Mouse (Mus musculus) ES-E14 (cell line): ENCODE data around the gene Cgn.

ENCODE experiments used
- CHD2 ChIP-seq: IDR thresholded peaks from 2 replicates; pipeline ENCODE4 v1.6.1; 2014; ENCODE audit warnings: mild to moderate bottlenecking, low read depth, low read length, inconsistent platforms
- HCFC1 ChIP-seq: IDR thresholded peaks from 2 replicates; pipeline ENCODE4 v1.6.1; 2012; ENCODE audit warnings: low read length, inconsistent platforms, borderline replicate concordance; ENCODE audit not compliant: insufficient read depth
- MAFK ChIP-seq: IDR thresholded peaks from 2 replicates; pipeline ENCODE4 v1.6.1; 2014; ENCODE audit warnings: mild to moderate bottlenecking, low read depth, low read length, inconsistent platforms; ENCODE audit not compliant: insufficient read depth
- ZC3H11A ChIP-seq: IDR thresholded peaks from 2 replicates; pipeline ENCODE4 v1.6.1; 2012; ENCODE audit warnings: low read depth, mild to moderate bottlenecking, inconsistent platforms, low read length, borderline replicate concordance
- ZNF384 ChIP-seq: IDR thresholded peaks from 2 replicates; pipeline ENCODE4 v1.6.1; 2012; ENCODE audit warnings: low read depth, low read length, inconsistent platforms

DNA sequence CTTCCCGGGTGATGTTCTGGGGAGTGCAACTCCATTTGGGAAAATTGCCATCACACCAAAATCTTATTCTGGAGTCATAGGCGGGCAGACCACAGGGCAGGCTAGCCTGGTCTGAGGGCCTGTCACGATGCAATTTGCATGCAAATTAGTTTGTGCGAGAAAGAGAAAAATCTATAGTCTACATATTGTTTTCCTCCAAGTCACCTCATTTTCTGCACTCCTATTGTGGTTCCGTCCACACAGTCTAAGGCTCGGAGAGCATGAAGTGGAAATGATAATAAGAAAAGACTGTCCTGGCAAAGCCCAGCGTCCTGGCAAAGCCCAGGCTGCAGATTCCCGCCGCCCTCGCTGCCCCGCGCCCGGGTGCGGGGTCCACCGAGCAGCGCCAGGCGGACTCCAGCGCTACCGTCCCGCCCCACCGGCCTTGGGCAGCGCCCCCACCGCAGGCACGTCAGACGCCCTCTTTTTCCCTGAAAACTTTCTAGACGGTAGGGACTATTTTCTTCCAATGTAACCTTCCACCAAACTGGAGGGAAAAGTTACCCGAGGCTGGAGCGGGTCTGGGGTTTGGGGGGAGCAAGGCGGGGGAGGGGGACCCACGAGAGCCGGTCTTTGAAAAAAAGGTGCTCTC, 34.8 kb upstream of the Cgn start:
- TF ChIP-seq ZNF384 (no peak), MAFK (no peak), ZC3H11A (no peak), CHD2 (no peak), HCFC1 (no peak)
